Mouse (Mus musculus) regulatory T cell (primary cell): Measurements from ENCODE around the gene Vps9d1.
"Not testable (repeated sequence)": the region's sequence is repeated elsewhere in the genome, so short reads cannot be mapped to it uniquely, and the experiment has no call there.

Source experiments
- in situ Hi-C: fragments of 300-600 bp; cut with MboI, MseI; formaldehyde crosslinking; loops from one replicate; pipeline ENCODE4 v1.15.1; 2025; ENCODE audit warnings: high pct_unique_total_duplicates

Vps9d1 gene

GRCm38 (mm10) chr8:123254099-123254885, at the start of gene Vps9d1, which contains the start of gene Zfp276:
TSS of gene Vps9d1 (minus strand) at chr8:123254348.
TSS of gene Zfp276 (plus strand) at chr8:123254195.
- in situ Hi-C loops, result no loop called here

- in situ Hi-C loops, result no loop called here
Observed at GRCm38 (mm10) chr8:123298301-123298700, 44.2 kb upstream of the Vps9d1 start.

GRCm38 (mm10) chr8:123292785-123293184, 38.6 kb upstream of the Vps9d1 start:
- in situ Hi-C loops, result no loop called here

- in situ Hi-C loops, result no loop called here
Observed at GRCm38 (mm10) chr8:123292281-123292680, 38.1 kb upstream of the Vps9d1 start.

- in situ Hi-C loops, result no loop called here
Observed at GRCm38 (mm10) chr8:123291716-123292115, 37.6 kb upstream of the Vps9d1 start.

- in situ Hi-C loops, result no loop called here
Observed at GRCm38 (mm10) chr8:123290679-123291078, 36.5 kb upstream of the Vps9d1 start.

GRCm38 (mm10) chr8:123290166-123290565, 36.0 kb upstream of the Vps9d1 start:
- in situ Hi-C loops, result no loop called here

- in situ Hi-C loops, result no loop called here
Observed at GRCm38 (mm10) chr8:123287362-123287761, 33.2 kb upstream of the Vps9d1 start.

GRCm38 (mm10) chr8:123284493-123284892, 30.3 kb upstream of the Vps9d1 start:
- in situ Hi-C loops, result no loop called here

- in situ Hi-C loops, result no loop called here
Observed at GRCm38 (mm10) chr8:123283991-123284390, 29.8 kb upstream of the Vps9d1 start.

GRCm38 (mm10) chr8:123282994-123283393, 28.8 kb upstream of the Vps9d1 start:
- in situ Hi-C loops, result not testable (repeated sequence)

- in situ Hi-C loops, result no loop called here
Observed at GRCm38 (mm10) chr8:123280302-123281094, 26.4 kb upstream of the Vps9d1 start.

- in situ Hi-C loops, result no loop called here
Observed at GRCm38 (mm10) chr8:123279828-123280227, 25.7 kb upstream of the Vps9d1 start.

- in situ Hi-C loops, result no loop called here
Observed at GRCm38 (mm10) chr8:123278445-123278844, 24.3 kb upstream of the Vps9d1 start.

GRCm38 (mm10) chr8:123275096-123275495, 20.9 kb upstream of the Vps9d1 start:
- in situ Hi-C loops, result no loop called here

- in situ Hi-C loops, result no loop called here
Observed at GRCm38 (mm10) chr8:123274447-123274846, 20.3 kb upstream of the Vps9d1 start.

GRCm38 (mm10) chr8:123271901-123272300, 17.8 kb upstream of the Vps9d1 start:
- in situ Hi-C loops, result no loop called here

GRCm38 (mm10) chr8:123271147-123271546, 17.0 kb upstream of the Vps9d1 start:
- in situ Hi-C loops, result no loop called here

GRCm38 (mm10) chr8:123267926-123268656, 13.9 kb upstream of the Vps9d1 start:
- in situ Hi-C loops, result no loop called here

- in situ Hi-C loops, result not testable (repeated sequence)
Observed at GRCm38 (mm10) chr8:123257593-123257992, 3.4 kb upstream of the Vps9d1 start.

- in situ Hi-C loops, result no loop called here
Observed at GRCm38 (mm10) chr8:123257114-123257513, 3.0 kb upstream of the Vps9d1 start.

GRCm38 (mm10) chr8:123255170-123255569, 1.0 kb upstream of the Vps9d1 start:
- in situ Hi-C loops, result no loop called here
